Mouse (Mus musculus): ENCODE data around the gene Timeless. TPM values are rescaled to one million over a fixed set of nuclear protein-coding genes. Genes with fewer than 3 reads are reported as not detected.

Gene Timeless
- total RNA-seq, 1 experiment: 69.7 TPM

GRCm38 (mm10) chr10:128296370-128297090 lies 64.7 kb downstream of the Timeless start:
- no peak for TF ChIP-seq ZNF384 (IDR thresholded peaks at IDR 0.05; ENCODE audit: low read depth, low read length)
- Histone ChIP-seq H3K4me1 (ENCODE audit: control insufficient read depth in 2 of 2, insufficient read depth in 2 of 2, low read length in 2 of 2, poor library complexity in 1 of 2) (peaks cover 0 to 5% of the 10 kb centered on the region in 2 experiments; a peak in 1 of 4 replicates), H3K9me3 (ENCODE audit: control insufficient read depth, insufficient read depth, low read depth, low read length) (no peaks in the 10 kb centered on the region), H3K4me3 (ENCODE audit: insufficient read depth in 1 of 2, low read depth in 1 of 2, low read length in 2 of 2, poor library complexity in 1 of 2, severe bottlenecking in 1 of 2) (no peak overlapping the region), H3K27ac (ENCODE audit: insufficient read depth, low read depth, low read length, poor library complexity, severe bottlenecking) (no peak overlapping the region), H3K36me3 (ENCODE audit: control insufficient read depth, insufficient read depth, low read length, poor library complexity, severe bottlenecking) (peaks cover 3% of the 10 kb centered on the region; the same call in 1 of the 2 replicates), H3K9ac (ENCODE audit: insufficient read depth, low read depth, low read length, poor library complexity, severe bottlenecking) (no peak overlapping the region)
- DNase-seq (ENCODE audit: low read depth, low spot score): no peak
- in situ Hi-C loops (cut with MboI; ENCODE audit: low sequenced_read_pairs in 2 of 2, unreplicated experiment in 2 of 2): no loop called here

GRCm38 (mm10) chr10:128297221-128297620 lies 65.4 kb downstream of the Timeless start:
- in situ Hi-C loops (cut with MboI; ENCODE audit: low sequenced_read_pairs in 2 of 2, unreplicated experiment in 2 of 2): no loop called here
- DNase-seq (ENCODE audit: low read depth, low spot score): no peak
- Histone ChIP-seq H3K9ac (ENCODE audit: insufficient read depth, low read depth, low read length, poor library complexity, severe bottlenecking) (peak overlapping the region; percentile 27; the same call in 1 of the 2 replicates), H3K4me3 (ENCODE audit: insufficient read depth in 1 of 2, low read depth in 1 of 2, low read length in 2 of 2, poor library complexity in 1 of 2, severe bottlenecking in 1 of 2) (peak overlapping the region; percentile 23 to 30; a peak in 2 of 4 replicates), H3K9me3 (ENCODE audit: control insufficient read depth, insufficient read depth, low read depth, low read length) (no peaks in the 10 kb centered on the region), H3K27ac (ENCODE audit: insufficient read depth, low read depth, low read length, poor library complexity, severe bottlenecking) (no peak overlapping the region), H3K36me3 (ENCODE audit: control insufficient read depth, insufficient read depth, low read length, poor library complexity, severe bottlenecking) (no peaks in the 10 kb centered on the region; the same call in 1 of the 2 replicates), H3K4me1 (ENCODE audit: control insufficient read depth in 2 of 2, insufficient read depth in 2 of 2, low read length in 2 of 2, poor library complexity in 1 of 2) (peaks cover 0 to 5% of the 10 kb centered on the region in 2 experiments; a peak in 1 of 4 replicates)
- TF ChIP-seq ZC3H11A (IDR thresholded peaks at IDR 0.05; ENCODE audit: borderline replicate concordance, low read depth, low read length): no peak
- TF ChIP-seq ZNF384 (IDR thresholded peaks at IDR 0.05; ENCODE audit: low read depth, low read length): no peak
- TF ChIP-seq MAFK (IDR thresholded peaks at IDR 0.05; ENCODE audit: insufficient read depth, low read depth, low read length): no peak
- no peak for TF ChIP-seq CHD2 (IDR thresholded peaks at IDR 0.05; ENCODE audit: low read depth, low read length)
- no peak for TF ChIP-seq HCFC1 (IDR thresholded peaks at IDR 0.05; ENCODE audit: borderline replicate concordance, insufficient read depth, low read length)

DNA sequence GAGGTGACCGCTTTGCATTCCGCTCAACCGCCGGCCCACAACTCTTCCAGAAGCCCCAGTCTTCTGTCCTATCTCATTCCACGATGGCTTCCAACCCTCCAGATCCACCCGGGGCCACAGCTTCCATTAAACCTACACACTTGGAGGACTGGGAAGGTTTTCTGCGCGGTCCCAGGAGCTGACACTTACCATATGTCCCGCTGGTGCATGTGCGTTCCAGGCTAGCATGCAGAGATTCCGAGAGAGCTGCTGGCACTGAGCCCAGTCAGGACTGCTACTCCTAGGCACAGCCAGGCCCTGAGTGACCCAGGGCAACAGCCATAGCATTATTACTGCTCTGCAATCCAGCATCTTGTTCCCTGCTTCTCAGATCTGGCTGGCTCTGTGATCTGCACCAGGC lies 65.8 kb downstream of the Timeless start:
- TF ChIP-seq ZNF384 (IDR thresholded peaks at IDR 0.05; ENCODE audit: low read depth, low read length) (no peak), ZC3H11A (IDR thresholded peaks at IDR 0.05; ENCODE audit: borderline replicate concordance, low read depth, low read length) (no peak), CHD2 (IDR thresholded peaks at IDR 0.05; ENCODE audit: low read depth, low read length) (no peak), MAFK (IDR thresholded peaks at IDR 0.05; ENCODE audit: insufficient read depth, low read depth, low read length) (no peak), HCFC1 (IDR thresholded peaks at IDR 0.05; ENCODE audit: borderline replicate concordance, insufficient read depth, low read length) (no peak)
- Histone ChIP-seq H3K27ac (ENCODE audit: insufficient read depth, low read depth, low read length, poor library complexity, severe bottlenecking) (no peak overlapping the region), H3K9me3 (ENCODE audit: control insufficient read depth, insufficient read depth, low read depth, low read length) (no peaks in the 10 kb centered on the region), H3K36me3 (ENCODE audit: control insufficient read depth, insufficient read depth, low read length, poor library complexity, severe bottlenecking) (no peaks in the 10 kb centered on the region), H3K9ac (ENCODE audit: insufficient read depth, low read depth, low read length, poor library complexity, severe bottlenecking) (peak overlapping the region; percentile 27), H3K4me1 (ENCODE audit: control insufficient read depth in 2 of 2, insufficient read depth in 2 of 2, low read length in 2 of 2, poor library complexity in 1 of 2) (peaks cover 0 to 5% of the 10 kb centered on the region in 2 experiments; a peak in 1 of 4 replicates), H3K4me3 (ENCODE audit: insufficient read depth in 1 of 2, low read depth in 1 of 2, low read length in 2 of 2, poor library complexity in 1 of 2, severe bottlenecking in 1 of 2) (peak overlapping the region; percentile 23 to 30; a peak in 2 of 4 replicates)
- DNase-seq (ENCODE audit: low read depth, low spot score): no peak
- in situ Hi-C loops (cut with MboI; ENCODE audit: low sequenced_read_pairs in 2 of 2, unreplicated experiment in 2 of 2): no loop called here

DNA sequence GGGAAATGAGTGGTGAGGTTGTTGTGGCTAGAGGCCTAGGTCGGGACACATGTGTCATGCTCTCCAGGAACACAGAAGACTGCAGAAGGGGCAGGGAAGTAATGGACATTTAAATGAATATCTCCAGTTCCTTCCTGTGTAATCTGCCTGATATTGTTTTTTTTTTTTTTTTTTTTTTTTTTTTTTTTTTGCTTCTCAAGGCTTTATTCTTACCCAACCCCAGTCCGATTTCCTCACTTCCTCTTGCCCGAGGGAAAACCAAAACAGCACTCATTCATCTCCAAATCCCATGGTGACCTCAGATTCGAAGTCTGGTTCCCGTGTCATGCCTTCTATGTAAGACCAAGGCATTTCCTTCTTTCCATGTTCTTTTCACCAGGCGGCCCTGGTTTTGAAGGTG lies 66.4 kb downstream of the Timeless start:
- no peak for DNase-seq (ENCODE audit: low read depth, low spot score)
- H3K4me1 ChIP-seq (ENCODE audit: control insufficient read depth in 2 of 2, insufficient read depth in 2 of 2, low read length in 2 of 2, poor library complexity in 1 of 2): peaks cover 0 to 5% of the 10 kb centered on the region in 2 experiments; a peak in 1 of 4 replicates
- H3K9me3 ChIP-seq (ENCODE audit: control insufficient read depth, insufficient read depth, low read depth, low read length): no peaks in the 10 kb centered on the region
- peak overlapping the region; percentile 27; the same call in 1 of the 2 replicates for H3K9ac ChIP-seq (ENCODE audit: insufficient read depth, low read depth, low read length, poor library complexity, severe bottlenecking)
- H3K4me3 ChIP-seq (ENCODE audit: insufficient read depth in 1 of 2, low read depth in 1 of 2, low read length in 2 of 2, poor library complexity in 1 of 2, severe bottlenecking in 1 of 2): no peak overlapping the region
- TF ChIP-seq ZC3H11A (IDR thresholded peaks at IDR 0.05; ENCODE audit: borderline replicate concordance, low read depth, low read length) (no peak), ZNF384 (IDR thresholded peaks at IDR 0.05; ENCODE audit: low read depth, low read length) (peak; percentile 6; the same call in 1 of the 2 replicates)
- in situ Hi-C loops (cut with MboI; ENCODE audit: low sequenced_read_pairs in 2 of 2, unreplicated experiment in 2 of 2): no loop called here
- no peak overlapping the region for H3K27ac ChIP-seq (ENCODE audit: insufficient read depth, low read depth, low read length, poor library complexity, severe bottlenecking)
- no peaks in the 10 kb centered on the region for H3K36me3 ChIP-seq (ENCODE audit: control insufficient read depth, insufficient read depth, low read length, poor library complexity, severe bottlenecking)
